Mouse (Mus musculus) gastrocnemius, adult 2 months (tissue): ENCODE measurements around the gene 4930452B06Rik. TPM values are rescaled to one million over a fixed set of nuclear protein-coding genes. Genes with fewer than 3 reads are reported as not detected.
A peak's percentile ranks its signal among the peaks of the same experiment; 100 is the strongest.

ENCODE experiments used
- DNase-seq: peaks from one replicate; pipeline ENCODE4 v3.0.0; 2022
- H3K27ac ChIP-seq: fragments of 200-600 bp; 2 replicates; pipeline ENCODE4 v1.8.1; 2022; ENCODE audit warnings: mild to moderate bottlenecking
- H3K4me3 ChIP-seq: fragments of 200-600 bp; 2 replicates; pipeline ENCODE4 v1.8.1; 2022; ENCODE audit warnings: mild to moderate bottlenecking, moderate library complexity
- CTCF ChIP-seq: fragments of 200-600 bp; IDR thresholded peaks from 2 replicates; pipeline ENCODE4 v1.8.1; 2022; ENCODE audit warnings: antibody characterized with exemption, mild to moderate bottlenecking, moderate library complexity
- intact Hi-C: fragments of 180-260 bp; cut with DNase I; formaldehyde crosslinking; loops from one replicate; pipeline ENCODE4 v1.15.1; 2025
- long read RNA-seq, 2 experiments: library from polyadenylated mRNA; stranded (forward); transcript quantifications; one replicate each; pipeline ENCODE4 v2.0.0; 2021
- total RNA-seq, 2 experiments: library from RNA; stranded (reverse); gene quantifications; 2 replicates each; pipeline ENCODE4 v1.2.3; 2021

Gene 4930452B06Rik
- under 1 TPM in 1 of 2 experiments, not detected in 1; 0.15 TPM for total RNA-seq
- long read RNA-seq, experiment 1: 0 reads
- long read RNA-seq, experiment 2: 0 reads

- no peak for TF ChIP-seq CTCF
- DNase-seq: peak; percentile 65
- Histone ChIP-seq H3K4me3 (peak within 1 kb of the TSS; percentile 70), H3K27ac (no peak within 1 kb of the TSS)
- intact Hi-C loops: no loop called here
These were observed at the start of gene 4930452B06Rik for GRCm38 (mm10) chr14:8665636-8666411. TSS of gene 4930452B06Rik (minus strand) at chr14:8666240.

- no peak for DNase-seq
- Histone ChIP-seq H3K27ac (no peak overlapping the region), H3K4me3 (no peak overlapping the region)
- no peak for TF ChIP-seq CTCF
- intact Hi-C loops: no loop called here
These were observed 46.6 kb upstream of the 4930452B06Rik start for GRCm38 (mm10) chr14:8712674-8713073.

DNA sequence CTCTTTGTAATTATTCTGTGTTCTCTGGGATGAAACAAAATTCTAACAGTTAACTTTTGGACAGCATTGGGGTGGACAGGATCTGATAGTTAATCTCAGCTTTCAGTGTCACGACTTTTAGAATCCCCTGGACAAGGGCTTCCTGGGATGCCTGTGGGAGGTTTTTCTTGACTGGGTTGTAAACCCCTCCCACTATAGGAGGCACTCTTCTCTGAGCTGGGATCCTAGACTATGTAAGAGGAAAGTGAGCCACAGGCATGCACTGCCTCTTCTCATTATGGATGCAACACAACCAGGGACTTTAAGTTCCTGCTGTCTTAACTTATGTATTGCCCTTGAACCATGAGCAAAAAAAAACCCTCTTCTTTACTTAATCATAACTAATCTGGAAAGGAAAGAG, 23.4 kb upstream of the 4930452B06Rik start:
- intact Hi-C loops: no loop called here
- no peak for DNase-seq
- no peak for TF ChIP-seq CTCF
- Histone ChIP-seq H3K27ac (no peak overlapping the region), H3K4me3 (no peak overlapping the region)

- Histone ChIP-seq H3K4me3 (no peak overlapping the region), H3K27ac (no peak overlapping the region)
- intact Hi-C loops: no loop called here
- no peak for DNase-seq
- TF ChIP-seq CTCF: no peak
These were observed 22.4 kb upstream of the 4930452B06Rik start for GRCm38 (mm10) chr14:8688462-8688861.

GRCm38 (mm10) chr14:8686185-8686584, 20.1 kb upstream of the 4930452B06Rik start:
- intact Hi-C loops: no loop called here
- no peak for DNase-seq
- no peak for TF ChIP-seq CTCF
- Histone ChIP-seq H3K27ac (no peak overlapping the region), H3K4me3 (no peak overlapping the region)

GRCm38 (mm10) chr14:8679896-8680295, 13.9 kb upstream of the 4930452B06Rik start:
- Histone ChIP-seq H3K27ac (no peak overlapping the region), H3K4me3 (no peak overlapping the region)
- intact Hi-C loops: no loop called here
- DNase-seq: no peak
- TF ChIP-seq CTCF: no peak

DNA sequence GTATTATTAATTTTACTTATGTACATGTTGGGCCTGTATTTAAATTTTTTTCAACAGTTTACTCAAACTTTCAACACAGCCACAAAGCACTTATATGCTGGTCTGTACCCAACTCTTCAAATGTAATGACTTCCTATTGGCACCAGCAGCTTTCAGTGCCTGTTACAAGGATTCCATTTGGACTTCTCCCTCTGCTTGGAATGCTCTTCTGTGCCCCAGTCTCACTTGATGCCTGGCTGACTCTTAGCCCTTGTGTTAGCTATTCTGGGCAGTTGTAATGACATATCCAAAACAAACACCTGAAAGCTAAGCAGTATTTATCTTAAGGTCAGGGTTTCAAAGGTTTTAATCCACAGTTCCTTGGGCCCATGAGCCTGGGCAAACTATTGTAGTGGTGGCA, 5.7 kb downstream of the 4930452B06Rik start:
- no peak for TF ChIP-seq CTCF
- H3K27ac ChIP-seq: no peak overlapping the region
- H3K4me3 ChIP-seq: no peak overlapping the region
- intact Hi-C loops: no loop called here
- DNase-seq: no peak

- TF ChIP-seq CTCF: no peak
- no peak overlapping the region for H3K4me3 ChIP-seq
- intact Hi-C loops: no loop called here
- DNase-seq: no peak
- no peak overlapping the region for H3K27ac ChIP-seq
These were observed 24.3 kb downstream of the 4930452B06Rik start for GRCm38 (mm10) chr14:8641650-8642279.

DNA sequence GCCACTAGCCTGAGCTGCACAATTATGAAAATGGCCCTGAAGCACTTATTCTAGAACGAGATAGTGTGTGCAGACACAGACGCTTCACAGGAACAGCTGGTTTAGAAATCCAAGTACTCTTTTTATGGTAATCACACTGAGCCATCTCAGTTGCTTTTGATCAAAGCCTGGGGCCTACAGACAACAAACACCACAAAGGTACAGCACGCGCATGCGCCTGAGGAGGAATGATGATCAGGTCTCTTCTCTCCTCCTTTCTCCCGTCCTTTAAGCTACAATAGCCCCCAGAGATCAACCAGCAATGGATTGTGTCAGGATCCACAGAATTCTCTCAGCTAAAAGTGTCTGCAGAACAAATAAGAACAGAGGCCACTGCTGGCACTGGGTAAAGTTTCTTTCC, 33.8 kb downstream of the 4930452B06Rik start:
- no peak for TF ChIP-seq CTCF
- DNase-seq: no peak
- Histone ChIP-seq H3K4me3 (no peak overlapping the region), H3K27ac (no peak overlapping the region)
- intact Hi-C loops: no loop called here

DNA sequence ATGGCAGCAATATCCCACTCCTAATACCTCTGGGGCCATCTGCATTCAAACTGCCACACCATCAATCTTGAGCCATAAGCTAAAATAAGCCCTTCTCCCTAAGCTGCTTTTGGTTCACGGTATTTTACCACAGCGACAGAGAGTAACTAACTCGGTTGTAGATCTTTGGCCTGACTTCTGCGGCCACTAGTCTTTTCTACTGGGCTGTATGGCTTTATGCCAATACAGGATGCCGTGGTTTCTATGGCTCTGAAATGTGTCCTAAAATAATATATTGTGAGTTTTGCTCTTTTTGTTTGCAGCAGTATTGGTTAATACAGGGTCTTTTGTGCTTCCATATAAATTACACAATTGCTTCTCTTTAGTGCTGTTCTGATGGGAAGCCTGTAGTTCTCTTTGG, 37.6 kb downstream of the 4930452B06Rik start:
- intact Hi-C loops: no loop called here
- H3K4me3 ChIP-seq: no peak overlapping the region
- TF ChIP-seq CTCF: no peak
- DNase-seq: no peak
- no peak overlapping the region for H3K27ac ChIP-seq

- Histone ChIP-seq H3K4me3 (no peak overlapping the region), H3K27ac (no peak overlapping the region)
- no peak for DNase-seq
- intact Hi-C loops: no loop called here
- no peak for TF ChIP-seq CTCF
These were observed 38.6 kb downstream of the 4930452B06Rik start for GRCm38 (mm10) chr14:8627481-8627880.

DNA sequence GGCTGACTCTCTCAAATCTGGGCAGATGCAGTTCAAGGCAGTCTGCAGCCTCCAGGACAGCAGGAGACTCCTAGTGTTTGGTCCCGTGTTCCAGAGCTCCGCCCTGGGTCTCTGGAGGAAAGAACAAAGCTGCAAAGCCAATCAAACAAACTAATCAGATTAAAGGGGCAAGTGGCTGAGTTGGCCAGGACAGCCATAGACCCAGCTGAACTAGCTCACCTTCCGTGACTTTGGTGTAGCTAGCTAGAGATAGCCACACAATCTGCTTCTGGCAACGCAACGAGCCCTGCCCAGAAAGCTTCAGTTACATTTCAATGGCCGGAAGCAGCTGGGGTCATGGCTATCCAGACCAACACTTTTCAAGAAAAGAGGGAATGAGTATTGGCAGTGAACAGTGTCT, 44.9 kb downstream of the 4930452B06Rik start:
- Histone ChIP-seq H3K27ac (no peak overlapping the region), H3K4me3 (no peak overlapping the region)
- no peak for DNase-seq
- intact Hi-C loops: no loop called here
- no peak for TF ChIP-seq CTCF

- TF ChIP-seq CTCF: no peak
- intact Hi-C loops: no loop called here
- Histone ChIP-seq H3K4me3 (no peak overlapping the region), H3K27ac (no peak overlapping the region)
- no peak for DNase-seq
These were observed 45.5 kb downstream of the 4930452B06Rik start for GRCm38 (mm10) chr14:8620580-8620979.
